Mouse (Mus musculus): ENCODE data around the gene Sh3bp5.
A peak's percentile ranks its signal among the peaks of the same experiment; 100 is the strongest.

The Sh3bp5 gene

GRCm38 (mm10) chr14:31392300-31392699, 43.6 kb downstream of the Sh3bp5 start:
- DNase-seq, result no peak

- no peak for DNase-seq
Observed at GRCm38 (mm10) chr14:31389421-31390147, 46.3 kb downstream of the Sh3bp5 start.

DNA sequence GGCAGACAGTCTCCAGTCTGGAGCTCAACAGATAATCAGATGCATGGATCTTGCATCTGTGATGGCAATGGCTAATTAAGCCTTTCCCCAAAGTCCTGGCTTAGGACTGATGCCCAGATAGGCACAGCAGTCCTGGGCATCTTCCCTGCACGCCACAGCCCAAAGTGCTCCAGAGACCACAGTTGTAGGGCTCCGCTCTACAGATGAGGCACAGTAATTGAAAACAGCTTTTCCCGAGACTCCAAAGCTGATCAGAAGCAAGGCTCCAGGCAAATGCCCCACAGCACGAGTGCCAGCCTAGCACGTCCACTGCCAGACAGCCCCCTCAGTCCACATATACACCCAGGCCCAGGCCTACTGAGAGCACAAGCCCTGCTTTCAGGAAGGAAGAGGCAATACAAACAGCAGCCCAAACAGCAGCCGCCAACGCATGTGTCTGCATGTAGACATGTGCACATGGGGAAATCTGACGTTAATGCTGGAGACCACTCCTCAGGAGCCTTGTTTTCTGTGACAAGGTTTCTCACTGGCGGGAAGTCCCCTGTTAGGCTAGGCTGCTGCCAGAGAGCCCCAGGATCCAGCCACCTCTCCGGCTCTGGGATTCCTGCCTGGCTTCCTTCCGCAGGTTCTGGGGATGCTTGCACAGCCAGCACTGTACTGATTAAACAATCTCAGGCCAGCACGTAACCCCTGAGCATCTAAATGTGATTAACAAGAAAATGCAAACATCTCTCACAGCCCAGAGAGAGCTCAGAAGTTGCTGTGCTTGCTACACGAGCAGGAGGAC, 47.6 kb downstream of the Sh3bp5 start:
- DNase-seq, result no peak

DNA sequence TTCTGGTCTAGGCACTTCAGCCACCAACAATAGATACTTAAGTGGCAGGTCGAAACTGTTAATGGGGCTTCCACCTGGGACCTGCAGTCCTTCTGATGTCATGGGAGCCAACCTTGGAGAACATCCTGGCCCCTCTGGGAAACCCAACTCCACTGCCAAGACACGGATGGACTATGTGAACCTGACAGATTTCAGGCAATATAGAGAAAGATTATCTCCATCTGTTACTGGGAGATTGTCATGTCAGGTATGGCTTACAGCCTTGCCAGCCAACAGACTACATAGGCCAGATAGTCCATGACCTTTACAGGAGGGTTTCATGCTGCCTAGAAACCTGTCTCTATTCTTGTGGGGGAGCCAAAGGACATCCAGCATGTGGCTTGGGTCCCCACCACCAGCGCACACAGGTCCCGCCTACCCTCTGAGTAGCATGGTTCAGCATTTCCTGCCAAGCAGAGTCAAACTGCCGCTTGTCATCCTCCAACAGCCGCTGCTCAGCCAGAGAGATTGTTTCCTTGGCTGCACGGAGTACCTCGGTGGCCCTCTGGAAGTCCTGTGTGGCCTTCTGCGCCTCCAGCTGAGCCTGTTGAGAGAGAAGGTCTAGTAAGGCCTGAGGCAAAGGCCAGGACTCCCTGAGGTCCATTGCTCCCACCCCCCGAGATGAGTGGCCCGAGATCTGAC, 48.4 kb downstream of the Sh3bp5 start:
- no peak for DNase-seq

- DNase-seq, result peak; percentile 61
Observed at GRCm38 (mm10) chr14:31385977-31386697, 49.7 kb downstream of the Sh3bp5 start.

DNA sequence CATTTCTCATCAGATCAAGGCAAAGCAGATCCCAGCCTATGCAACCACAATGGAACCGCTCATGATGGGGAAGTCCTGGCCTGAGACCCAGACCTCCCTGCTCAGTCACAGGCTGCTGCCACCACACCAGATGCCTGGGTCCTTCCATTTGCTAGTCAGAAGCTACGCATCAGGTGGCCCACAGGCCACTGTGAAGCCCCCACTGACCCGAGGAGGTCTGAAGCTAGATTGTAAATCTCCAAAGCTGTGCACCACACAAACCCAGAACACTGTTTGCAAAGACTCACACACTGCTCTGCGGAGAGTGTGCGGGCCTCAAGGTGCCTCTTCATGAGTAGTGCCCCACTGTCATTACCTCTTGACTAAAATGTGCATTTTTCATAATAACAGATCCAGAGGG, 50.5 kb downstream of the Sh3bp5 start:
- DNase-seq, result no peak

GRCm38 (mm10) chr14:31384366-31385323, 51.2 kb downstream of the Sh3bp5 start:
- DNase-seq, result no peak

DNA sequence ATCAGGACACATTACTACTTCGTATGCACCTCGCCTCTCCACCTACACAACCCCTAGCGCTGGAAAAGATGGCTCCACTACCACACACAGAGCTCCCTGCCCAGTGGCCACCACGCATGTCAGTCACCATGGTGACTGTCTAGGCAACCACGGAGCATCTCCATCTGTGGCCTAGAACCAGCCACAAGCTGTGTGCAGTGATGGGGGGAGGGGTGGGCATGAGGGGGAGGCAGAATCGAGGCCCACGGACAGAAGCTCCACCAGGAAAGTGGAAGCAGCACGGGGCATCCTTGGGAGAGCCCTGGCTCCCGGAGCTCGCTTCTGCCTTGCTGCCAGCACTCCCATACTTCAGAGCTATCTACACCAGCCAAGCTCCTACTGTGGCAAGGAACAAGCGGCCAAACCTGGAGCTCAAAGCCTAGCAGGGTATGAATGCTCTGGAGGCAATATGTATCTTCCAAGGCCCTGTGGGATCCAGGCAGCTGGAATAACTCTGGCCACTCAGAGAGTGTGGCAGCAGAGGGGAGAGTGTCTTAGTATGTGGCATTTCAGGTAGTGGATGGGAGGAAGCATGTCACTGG, 52.3 kb downstream of the Sh3bp5 start:
- peak; percentile 78 for DNase-seq

- DNase-seq, result no peak
Observed at GRCm38 (mm10) chr14:31382276-31382675, 53.6 kb downstream of the Sh3bp5 start.

DNA sequence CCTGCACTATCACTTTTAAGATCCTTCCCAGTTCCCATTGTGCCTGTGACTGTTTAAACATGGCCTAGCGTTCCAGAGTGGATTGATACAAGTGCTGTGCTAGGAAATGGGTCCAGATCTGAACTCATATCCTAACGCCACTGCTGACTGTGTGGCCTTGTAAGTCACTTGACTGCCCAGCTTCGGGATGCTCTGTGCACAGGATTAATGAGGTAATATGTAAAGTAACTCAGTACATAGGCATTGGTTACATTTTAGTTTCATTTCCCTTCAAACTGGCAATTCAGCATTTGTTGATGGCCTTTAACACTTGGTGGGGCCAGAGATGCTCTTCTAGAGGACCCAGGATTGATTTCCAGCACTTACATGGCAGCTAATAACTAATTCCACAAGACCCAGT, 59.5 kb downstream of the Sh3bp5 start:
- no peak for DNase-seq

DNA sequence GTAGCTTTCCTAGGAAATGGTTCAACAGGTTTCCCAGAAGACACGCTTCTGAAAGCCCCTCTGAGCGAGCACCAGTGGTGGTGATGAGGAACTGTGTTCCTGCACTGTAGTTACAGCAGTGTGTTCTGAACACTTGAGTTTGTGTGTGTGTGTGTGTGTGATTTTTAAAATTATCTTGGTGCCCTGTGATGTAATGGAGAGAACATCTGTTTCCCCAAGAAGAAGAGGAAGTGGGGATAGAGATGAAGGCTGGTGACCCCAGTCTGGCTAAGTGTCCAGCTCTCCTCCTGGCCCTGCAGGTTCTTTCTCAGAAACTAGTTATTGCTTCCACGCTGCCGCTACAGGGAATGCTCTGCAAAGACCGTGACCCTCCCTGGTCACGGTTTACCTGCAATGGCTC, 61.5 kb downstream of the Sh3bp5 start:
- no peak for DNase-seq

DNA sequence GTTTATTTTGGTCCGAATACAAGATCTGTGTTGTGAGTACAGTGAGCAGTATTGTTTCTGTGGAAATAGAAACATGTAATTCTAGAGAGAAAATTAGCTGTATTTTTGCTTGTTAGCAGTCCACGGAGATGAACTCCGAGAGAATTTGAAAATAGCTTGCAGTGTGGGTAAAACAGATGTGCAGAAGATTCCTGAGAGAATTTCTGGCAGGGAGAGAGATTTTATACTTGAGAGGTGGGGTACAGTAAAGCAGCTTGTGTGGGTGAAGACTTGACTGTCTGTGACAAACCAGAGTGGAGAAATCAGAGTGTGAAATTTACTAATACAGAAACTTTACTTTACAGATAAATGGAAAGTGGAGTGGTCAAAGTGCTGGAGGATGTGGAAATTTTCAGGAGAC, 66.5 kb downstream of the Sh3bp5 start:
- DNase-seq, result no peak

DNA sequence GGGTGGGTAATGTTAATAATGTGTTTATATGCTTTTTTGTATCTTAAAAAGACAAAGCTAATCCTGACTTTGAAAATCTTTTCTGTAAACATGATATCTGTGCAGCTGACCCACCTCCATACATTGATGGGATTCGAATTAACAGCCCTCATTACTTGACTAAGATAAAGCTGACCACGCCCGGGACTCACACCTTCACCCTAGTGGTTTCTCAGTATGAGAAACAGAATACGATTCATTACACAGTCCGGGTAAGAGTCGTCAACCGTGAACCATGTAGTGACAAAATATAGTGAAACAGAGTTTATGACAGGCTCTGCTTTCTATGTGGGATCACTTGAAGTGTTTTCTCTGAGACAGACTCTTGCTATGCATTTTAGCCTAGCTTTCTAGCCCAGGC, 67.9 kb downstream of the Sh3bp5 start:
- DNase-seq, result no peak

GRCm38 (mm10) chr14:31365350-31365749, 70.5 kb downstream of the Sh3bp5 start:
- no peak for DNase-seq

- no peak for DNase-seq
Observed at GRCm38 (mm10) chr14:31364589-31364988, 71.3 kb downstream of the Sh3bp5 start.

DNA sequence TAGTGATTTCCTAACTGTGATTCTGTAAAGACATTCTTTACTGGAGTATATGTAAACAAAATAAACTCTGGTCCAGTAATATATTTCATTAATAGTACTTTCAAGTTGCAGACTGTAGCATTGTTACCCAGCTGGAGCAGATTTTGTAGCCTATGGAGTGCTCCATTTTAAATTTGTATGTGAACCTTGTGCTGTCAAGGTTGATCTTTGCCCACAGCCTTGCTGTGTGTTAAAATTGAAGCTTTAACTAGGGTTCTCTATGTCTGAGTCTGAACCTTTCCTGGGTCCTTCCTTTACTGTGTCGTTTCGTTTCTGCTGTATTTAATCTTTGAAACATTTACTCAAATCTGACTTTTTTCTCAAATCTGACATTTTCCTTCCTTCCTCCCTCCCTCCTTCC, 73.6 kb downstream of the Sh3bp5 start:
- DNase-seq, result no peak

DNA sequence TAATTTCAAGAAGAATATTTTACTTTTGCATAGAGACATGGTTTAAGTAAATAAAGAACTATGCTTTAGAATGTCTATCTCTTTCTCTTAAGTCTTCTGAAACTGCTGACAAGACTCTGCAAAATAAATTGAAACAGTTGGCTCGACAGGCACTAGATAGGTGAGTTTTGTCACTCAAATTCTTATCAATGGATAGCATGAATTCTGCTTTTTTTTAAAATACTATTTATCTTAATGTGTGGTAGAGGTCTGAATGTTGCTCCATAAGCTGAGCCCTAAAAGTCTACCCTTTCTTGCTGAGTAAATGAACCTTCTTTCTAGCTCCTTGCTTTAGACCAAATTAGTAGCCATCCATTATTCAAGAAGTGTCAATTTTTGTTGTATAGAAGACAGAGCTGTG, 90.5 kb downstream of the Sh3bp5 start:
- DNase-seq, result no peak

DNA sequence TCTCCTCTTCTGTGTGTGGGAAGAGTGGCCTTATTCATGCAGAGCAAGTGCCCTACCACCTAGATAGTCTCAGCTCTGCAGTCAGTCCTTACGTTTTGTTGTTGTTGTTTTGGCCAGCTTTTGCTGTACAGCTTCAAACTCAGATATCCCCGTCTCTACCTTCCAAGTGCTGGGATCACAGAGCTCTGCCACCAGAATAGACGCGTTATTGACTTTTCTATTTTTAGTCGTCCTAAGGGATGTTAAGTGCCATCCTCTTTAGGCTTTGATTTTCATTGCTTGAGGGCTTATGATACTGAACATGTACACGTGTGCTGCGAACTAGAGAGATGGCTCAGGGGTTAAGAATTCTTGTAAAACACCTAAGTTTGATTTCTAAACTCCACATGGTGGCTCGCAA, 92.6 kb downstream of the Sh3bp5 start:
- no peak for DNase-seq

GRCm38 (mm10) chr14:31337947-31338346, 97.9 kb downstream of the Sh3bp5 start:
- no peak for DNase-seq

DNA sequence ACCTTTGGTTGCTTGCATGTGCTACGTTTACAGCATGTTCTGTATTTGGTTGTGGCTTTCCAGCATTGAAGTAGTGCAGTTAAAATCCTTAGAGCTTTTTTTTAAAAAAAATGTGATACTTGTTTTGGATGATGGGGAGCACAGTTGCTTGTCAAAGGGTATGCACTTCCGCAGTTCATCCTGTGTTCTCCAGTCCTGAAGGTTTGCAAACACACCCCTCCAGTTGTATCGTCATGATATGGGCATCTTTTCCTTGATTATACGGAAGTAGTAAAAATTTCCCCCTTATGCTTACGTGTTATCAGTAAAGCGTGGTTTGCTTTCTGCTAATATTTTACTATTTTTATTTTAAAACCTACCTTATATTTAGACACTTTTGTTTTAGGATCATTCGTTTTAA, 98.5 kb downstream of the Sh3bp5 start:
- no peak for DNase-seq

DNA sequence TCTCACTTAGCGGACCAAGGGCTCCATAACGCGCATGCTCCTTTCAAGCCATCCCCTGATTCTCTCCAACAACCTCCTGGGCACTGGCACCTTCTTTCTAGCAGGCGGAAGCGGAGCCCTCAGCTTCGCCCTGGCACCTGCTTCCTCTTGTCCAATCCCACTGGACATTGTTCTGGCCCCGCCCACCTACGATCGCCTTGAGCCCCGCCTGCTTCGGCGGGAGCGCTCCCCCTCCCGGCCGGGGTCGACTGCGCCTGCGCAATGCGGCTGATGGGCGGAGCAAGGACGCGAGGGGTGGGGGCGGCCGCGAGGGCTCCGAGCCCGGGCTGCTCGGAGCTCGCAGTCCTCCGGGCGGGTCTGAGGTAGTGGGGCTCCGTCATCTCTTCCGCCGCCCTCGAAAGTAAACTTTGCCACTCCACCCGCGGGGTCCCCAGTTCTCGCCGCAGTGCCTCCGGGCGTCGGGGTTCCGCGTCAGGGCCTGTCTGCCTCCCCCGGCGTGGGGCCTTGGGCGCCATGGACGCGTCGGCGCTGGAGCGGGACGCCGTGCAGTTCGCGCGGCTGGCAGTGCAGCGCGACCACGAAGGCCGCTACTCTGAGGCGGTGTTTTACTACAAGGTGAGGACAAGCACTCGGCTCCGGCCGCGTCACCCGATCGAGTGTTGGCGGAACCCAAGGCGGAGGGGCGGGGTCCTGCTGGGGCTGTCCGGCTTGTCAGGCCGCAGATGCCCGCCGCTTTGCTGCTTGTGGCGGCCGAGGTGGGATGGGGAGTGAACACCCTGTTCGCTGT, 99.3 kb downstream of the Sh3bp5 start, which contains the start of gene Capn7:
Gene Capn7, plus strand, starts transcription at position 270 of the 787 bp plus-strand sequence.
- DNase-seq, result peak; percentile 97
